Mouse (Mus musculus): Measurements from ENCODE around the gene Gm30191.
"Not testable (repeated sequence)": the region's sequence is repeated elsewhere in the genome, so short reads cannot be mapped to it uniquely, and the experiment has no call there.

The Gm30191 gene

DNA sequence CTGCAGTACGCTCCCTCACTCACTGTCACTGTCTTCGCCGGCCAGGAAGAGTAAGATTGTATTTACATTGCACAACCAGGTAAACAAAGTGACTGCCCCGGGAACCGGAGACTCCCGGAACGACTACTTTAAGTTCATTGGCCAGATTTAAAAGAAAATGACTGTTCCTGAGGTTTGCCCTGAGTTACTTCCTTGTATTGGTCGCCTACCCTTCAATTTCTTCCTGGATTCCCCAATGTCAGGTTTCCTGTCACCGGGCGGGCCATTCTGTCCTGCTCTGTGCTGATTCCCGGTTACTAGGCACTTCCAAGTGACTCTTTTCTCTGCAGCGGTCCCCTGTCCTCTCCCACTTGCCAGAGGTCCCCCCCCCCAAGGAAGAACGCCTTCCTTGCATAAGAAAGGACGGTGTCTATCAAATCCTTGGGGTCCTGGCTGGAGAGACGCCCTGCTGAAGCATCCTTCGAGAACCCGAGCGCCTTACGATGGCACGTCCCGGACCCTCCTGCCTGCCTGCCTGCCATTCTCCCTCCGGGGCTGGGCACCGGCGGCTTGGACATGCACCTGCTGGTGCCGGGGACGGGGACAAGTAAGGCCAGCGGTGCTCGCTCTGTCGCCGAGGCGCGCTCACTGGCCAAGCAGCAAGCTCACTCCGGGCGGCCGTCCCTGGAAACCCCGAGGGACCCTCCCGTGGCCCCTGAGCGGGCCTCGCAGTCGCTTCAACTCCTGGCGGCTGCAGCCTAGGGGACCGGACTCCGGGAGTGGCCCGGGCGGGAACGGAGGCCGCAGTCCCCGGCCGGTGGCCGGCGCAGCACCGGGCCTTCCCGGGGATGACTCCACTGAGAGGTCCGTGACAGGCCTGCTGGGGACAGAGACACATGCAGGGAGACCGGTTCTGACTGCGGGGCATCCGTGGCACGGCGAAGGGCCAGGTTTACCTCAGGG, 39.8 kb downstream of the Gm30191 start:
- in situ Hi-C loops (cut with MboI, MseI): no loop called here

DNA sequence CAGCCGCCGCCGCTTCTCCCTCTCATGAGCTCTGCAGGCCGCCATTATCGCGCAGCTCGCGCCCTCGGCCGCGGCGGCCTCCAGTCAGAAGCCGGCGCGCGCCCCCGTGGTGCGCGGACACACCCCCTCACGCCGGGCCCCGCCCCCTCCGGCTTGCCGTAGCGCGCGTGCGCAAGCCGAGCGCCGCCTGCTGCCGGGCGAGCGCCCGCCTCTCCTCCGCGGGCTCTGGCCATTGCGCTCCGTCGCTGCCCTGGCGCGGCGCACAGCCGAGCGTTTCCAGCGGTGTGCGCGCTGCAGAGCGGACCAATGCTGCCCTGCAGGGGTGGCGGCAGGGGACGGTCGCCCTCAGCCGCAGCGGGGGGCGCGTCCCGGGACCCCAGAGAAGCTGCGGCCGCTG, 40.4 kb downstream of the Gm30191 start:
- in situ Hi-C loops (cut with MboI, MseI): no loop called here

DNA sequence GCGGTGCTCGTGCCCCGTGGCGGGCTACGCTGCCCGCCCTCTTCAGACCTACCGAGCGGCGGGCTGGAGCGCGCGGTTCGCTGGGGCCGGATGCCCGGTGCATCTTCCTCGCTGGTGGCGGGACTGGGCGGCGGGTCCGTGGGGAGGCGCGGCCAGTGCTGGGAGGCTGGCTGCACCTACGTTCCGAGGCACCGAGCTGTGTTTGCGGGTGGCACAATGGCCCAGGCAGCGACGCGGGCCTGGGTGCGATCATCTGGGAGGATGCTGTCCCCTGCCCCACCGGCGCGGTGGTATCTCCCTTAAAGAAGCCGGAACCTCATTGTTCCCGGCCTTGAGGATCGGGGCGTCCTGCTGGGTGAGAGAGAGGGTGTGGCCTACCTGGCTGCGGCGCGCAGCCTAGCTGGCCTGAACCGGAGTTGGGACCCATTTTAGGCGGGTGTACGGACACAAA, 40.9 kb downstream of the Gm30191 start, which contains the start of gene Pdik1l:
Gene Pdik1l, minus strand, starts transcription at position 321 of the 451 bp plus-strand sequence.
- in situ Hi-C loops (cut with MboI, MseI): no loop called here

DNA sequence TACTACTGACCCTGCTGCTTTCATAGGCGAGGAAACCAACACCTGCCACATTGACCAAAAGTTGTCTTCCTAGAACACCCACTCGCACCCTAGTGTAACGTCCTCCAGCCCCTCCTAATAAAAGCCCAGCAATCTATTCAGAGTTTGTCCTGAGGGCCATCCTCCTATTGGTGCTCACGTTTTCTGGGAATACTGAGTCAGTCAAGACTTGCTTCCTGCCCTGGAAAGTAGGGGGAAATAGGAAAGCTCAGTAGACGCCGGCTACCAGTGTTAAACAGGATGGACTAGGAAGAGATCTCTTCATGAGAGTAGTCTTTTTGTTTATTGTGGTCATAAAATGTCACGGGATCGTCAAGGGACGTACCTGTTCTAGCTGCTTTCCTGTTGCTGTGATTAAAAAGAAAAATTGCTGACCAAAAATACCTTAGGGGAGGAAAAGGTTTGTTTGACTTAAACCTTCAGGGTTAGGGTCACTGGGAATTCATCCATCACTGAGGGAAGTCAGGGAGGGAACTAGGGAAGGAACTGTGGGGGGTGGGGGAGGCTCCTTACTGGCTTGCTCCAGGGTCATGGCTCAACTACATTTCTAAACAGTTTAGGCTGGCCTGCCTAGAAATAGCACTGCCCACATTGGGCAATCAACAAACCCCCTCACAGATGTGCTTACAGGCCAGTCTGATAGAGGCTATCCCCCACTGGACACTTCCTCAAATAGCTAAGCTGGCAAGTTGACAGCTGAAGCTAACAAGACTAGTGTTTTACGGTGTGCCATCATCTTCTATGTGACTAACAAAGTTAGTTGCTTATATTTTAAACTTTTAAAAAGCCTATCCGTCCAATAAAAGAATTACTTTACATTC, 41.9 kb downstream of the Gm30191 start:
- in situ Hi-C loops (cut with MboI, MseI): no loop called here

DNA sequence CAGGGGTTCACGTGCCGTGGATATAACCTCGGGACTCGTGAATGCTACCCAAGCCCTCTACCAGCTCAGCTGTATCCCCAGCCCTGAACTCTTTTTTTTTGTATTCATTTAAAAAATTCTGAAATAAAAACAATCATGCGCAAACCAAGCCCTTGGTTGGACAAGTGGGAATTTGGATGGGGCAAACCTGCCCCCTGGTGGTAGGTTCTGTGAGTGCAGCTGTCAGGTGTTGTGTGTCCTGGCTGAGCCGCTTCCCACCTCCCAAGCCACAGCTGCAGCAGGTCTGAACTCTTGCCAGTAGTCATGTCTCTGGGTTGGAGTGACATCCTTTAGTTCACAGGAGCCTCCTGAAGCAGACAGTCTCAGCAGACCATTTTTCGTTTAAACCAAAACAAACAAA, 45.3 kb downstream of the Gm30191 start:
- in situ Hi-C loops (cut with MboI, MseI): loop anchor here (5.0 kb wide), 2 partner anchors 45 to 105 kb away; partner anchors contain the start of genes Cep85, Gm30191 and Zfp593

DNA sequence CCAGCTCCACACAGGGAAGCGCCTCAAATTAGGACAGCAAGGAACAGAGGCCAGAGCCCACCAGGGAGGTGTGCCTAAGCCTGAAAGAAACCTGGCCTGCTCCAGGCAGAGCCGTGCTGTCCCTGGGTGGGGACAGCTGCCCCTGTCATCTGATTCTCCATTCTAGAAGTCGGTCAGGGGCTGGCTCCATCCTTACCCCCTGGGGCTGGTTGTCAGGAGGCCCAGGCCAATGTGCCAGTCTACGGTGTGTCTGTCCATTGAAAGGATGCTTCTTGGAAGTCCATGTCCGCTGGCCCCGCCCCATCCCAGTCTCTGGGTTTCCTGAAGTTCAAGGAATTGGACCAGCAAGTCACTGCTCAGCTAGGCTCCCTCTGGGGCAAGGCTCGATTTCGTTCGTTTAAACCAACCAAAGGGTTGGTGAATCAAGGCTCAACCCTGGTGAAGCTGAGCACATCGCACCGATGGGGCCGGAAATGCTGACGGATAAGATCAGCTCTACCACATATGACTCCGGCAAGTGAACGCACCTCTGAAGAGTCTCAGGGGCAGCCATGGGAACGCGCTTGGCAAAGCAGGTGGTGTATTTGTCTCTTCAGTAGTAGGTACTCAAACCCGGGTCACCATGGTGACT, 46.4 kb downstream of the Gm30191 start:
- in situ Hi-C loops (cut with MboI, MseI): loop anchor here (5.0 kb wide), 2 partner anchors 46 to 106 kb away; partner anchors contain the start of genes Cep85, Gm30191 and Zfp593

DNA sequence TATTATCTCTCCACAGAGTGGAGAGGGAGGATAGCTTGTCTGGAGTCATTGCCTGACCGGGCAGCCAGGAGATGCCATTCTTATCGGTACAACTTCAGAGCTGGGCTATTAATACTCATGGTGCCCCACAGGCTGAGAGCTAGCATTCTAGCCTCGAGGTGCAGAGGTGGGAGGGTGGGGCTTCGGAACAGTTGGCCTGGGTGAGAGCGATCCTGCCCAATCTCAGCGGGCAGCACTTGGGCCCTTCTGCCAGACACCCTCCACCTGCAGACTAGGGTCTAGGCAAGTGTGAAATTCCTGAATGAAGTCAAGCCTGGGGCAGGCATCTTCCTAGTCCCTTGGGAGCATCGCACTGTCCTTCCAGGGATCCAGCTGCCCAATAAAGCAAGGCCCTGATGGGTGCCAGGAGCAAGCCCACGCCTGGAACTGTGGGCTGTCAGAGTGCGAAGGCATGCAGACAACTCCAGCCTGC, 47.0 kb downstream of the Gm30191 start:
- in situ Hi-C loops (cut with MboI, MseI): loop anchor here (5.0 kb wide), 2 partner anchors 46 to 106 kb away; partner anchors contain the start of genes Cep85, Gm30191 and Zfp593

DNA sequence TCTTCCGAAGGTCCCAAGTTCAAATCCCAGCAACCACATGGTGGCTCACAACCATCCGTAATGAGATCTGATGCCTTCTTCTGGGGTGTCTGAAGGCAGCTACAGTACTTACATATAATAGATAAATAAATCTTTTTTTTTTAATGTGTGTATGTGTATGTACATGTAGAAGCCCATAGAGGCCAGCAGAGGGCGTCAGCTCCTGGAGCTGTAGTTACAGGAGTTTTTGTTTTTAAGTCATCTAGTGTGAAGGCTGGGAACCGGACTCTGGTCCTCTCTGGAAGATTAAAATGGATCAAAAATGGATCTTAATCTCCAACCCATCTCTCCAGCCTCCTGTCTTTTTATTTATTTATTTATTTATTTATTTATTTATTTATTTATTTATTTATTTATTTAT, 49.4 kb downstream of the Gm30191 start:
- in situ Hi-C loops (cut with MboI, MseI): not testable (repeated sequence)

DNA sequence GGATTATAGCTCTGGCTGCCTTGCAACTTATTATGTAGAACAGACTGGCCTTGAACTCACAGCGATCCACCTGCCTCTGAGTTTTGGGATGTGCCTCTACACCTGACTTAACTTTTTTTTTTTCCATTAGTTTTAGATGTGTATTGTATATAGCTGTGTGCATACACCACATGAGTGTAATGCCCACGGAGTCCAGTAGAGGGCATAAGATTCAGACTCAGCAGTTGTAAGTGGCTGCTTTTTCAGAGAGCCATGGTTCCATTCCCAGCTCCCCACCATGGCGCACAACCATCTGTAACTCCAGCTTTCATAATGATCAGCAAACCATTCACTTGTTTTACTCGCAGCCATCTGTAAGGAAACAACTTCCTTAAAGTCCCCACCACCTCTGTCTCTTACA, 49.8 kb downstream of the Gm30191 start:
- in situ Hi-C loops (cut with MboI, MseI): no loop called here

DNA sequence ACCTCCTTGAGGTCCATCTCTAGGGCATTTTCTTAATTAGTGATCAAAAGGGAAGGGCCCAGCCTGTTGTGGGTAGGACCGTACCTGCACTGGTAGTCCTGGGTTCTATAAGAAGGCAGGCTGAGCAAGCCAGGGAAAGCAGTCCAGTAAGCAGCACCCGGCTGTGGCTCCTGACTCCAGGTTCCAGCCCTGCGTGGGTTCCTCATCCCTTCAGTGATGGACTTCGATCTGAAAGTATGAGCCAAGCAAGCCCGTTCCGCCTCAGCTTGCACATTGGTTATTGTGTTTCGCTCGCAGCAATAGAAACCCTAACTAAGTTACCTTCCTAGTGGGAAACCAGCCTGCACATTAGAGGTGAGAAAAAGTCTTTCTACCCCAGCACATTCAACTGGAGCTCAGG, 50.6 kb downstream of the Gm30191 start:
- in situ Hi-C loops (cut with MboI, MseI): no loop called here

DNA sequence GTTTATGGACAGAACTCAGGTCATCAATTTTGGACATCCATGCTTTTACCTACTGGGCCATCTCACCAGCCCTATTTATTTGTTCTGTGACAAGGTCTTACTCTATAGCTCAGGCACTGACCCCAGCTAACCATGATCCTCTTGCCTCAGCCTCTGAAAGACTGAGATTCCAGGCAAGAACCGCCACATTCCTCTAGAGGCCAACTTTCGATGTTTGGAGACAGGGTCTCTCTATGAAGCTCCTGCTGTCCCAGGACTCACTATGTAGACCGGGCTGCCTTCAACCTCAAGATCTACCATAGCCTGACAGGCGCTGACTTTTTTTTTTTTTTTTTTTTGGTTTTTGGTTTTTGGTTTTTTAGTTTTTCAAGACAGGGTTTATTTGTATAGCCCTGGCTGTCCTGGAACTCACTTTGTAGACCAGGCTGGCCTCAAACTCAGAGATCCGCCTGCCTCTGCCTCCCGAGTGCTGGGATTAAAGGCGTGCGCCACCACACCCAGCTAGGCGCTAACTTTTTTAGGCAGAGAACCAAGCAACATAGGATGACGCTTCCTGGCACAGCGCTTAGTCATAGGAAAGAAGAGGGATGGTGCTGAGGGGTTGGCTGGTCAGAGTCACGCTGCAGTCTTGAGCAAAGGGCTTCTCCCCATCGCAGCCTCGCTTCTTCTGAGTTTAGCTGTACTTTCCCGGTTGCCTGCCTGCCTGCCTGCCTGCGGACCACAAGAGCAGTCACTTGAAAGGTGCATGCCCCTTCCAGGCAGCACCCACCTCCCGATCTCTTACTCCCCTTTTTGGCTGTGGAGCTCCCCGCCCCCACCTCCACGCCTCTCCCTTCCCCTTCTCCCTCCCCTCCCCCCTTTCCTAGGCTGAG, 52.1 kb downstream of the Gm30191 start:
- in situ Hi-C loops (cut with MboI, MseI): no loop called here

DNA sequence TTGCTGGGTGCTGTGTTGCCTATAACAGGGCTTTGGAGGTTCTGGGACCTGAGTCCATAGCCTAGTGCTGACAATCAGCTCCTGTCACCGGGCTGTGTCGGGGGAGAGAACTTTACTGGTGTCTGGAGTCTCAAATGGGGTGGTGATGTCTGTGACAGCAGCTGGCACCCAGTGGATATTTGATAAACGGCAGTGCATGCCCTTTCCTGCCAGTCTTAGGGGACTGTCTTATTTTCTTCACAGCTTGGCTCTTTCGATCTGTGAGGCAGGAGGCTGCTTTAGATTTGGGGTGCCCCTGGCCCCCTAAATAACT, 52.7 kb downstream of the Gm30191 start:
- in situ Hi-C loops (cut with MboI, MseI): no loop called here
